Mouse (Mus musculus): ENCODE measurements around the gene Nme7. TPM values are rescaled to one million over a fixed set of nuclear protein-coding genes. Genes with fewer than 3 reads are reported as not detected.

The Nme7 gene
- 31.0 and 33.1 TPM in 2 replicates for polyA plus RNA-seq (2015; fragmentation: Nextera tagmentation; extraction: Ambion mirVana)

- H3K4me1 ChIP-seq (replicated peaks): peaks cover 25% of the 10 kb centered on the region
- H3K4me2 ChIP-seq: no peak within 1 kb of the TSS
- ATAC-seq (ENCODE audit: low read depth): no peak
- H3K27me3 ChIP-seq: no peaks in the 10 kb centered on the region
- H3K9ac ChIP-seq: peak within 1 kb of the TSS; percentile 50; the same call in 1 of the 2 replicates
- no peaks in the 10 kb centered on the region for H3K9me3 ChIP-seq
- peaks cover 52% of the 10 kb centered on the region for H3K36me3 ChIP-seq
- H3K27ac ChIP-seq (replicated peaks): no peak within 1 kb of the TSS
- WGBS: 92% methylated on average over 5 of the region's 5 CpGs
- no peak within 1 kb of the TSS for H3K4me3 ChIP-seq
These were observed at the start of gene Nme7 for GRCm38 (mm10) chr1:164303821-164304220. TSS of gene Nme7 (plus strand) at chr1:164304121.

- WGBS: 78% methylated on average over 3 of the region's 3 CpGs
- H3K4me3 ChIP-seq: no peak overlapping the region
- H3K36me3 ChIP-seq: peaks cover 9% of the 10 kb centered on the region
- no peak overlapping the region for H3K9ac ChIP-seq
- ATAC-seq (ENCODE audit: low read depth): no peak
- no peak overlapping the region for H3K4me2 ChIP-seq
- H3K4me1 ChIP-seq (replicated peaks): peaks cover 12% of the 10 kb centered on the region
- H3K27ac ChIP-seq (replicated peaks): no peak overlapping the region
- no peaks in the 10 kb centered on the region for H3K27me3 ChIP-seq
- no peaks in the 10 kb centered on the region for H3K9me3 ChIP-seq
These were observed 49.1 kb upstream of the Nme7 start for GRCm38 (mm10) chr1:164254836-164255235.

GRCm38 (mm10) chr1:164260171-164261028, 43.5 kb upstream of the Nme7 start:
- Histone ChIP-seq H3K4me3 (no peak overlapping the region), H3K4me1 (replicated peaks) (no peaks in the 10 kb centered on the region), H3K4me2 (no peak overlapping the region), H3K27me3 (no peaks in the 10 kb centered on the region), H3K27ac (replicated peaks) (no peak overlapping the region), H3K9ac (no peak overlapping the region), H3K36me3 (peaks cover 27% of the 10 kb centered on the region), H3K9me3 (no peaks in the 10 kb centered on the region)
- no peak for ATAC-seq (ENCODE audit: low read depth)
- 89% methylated on average over 16 of the region's 16 CpGs for WGBS

- peaks cover 27% of the 10 kb centered on the region for H3K36me3 ChIP-seq
- 94% methylated on average over 7 of the region's 7 CpGs for WGBS
These were observed 42.4 kb upstream of the Nme7 start for GRCm38 (mm10) chr1:164261553-164261952.

GRCm38 (mm10) chr1:164270941-164271340, 33.0 kb upstream of the Nme7 start:
- Histone ChIP-seq H3K4me1 (replicated peaks) (peaks cover 4% of the 10 kb centered on the region; the same call in 1 of the 2 replicates), H3K9me3 (no peaks in the 10 kb centered on the region), H3K9ac (no peak overlapping the region), H3K27ac (replicated peaks) (no peak overlapping the region), H3K27me3 (no peaks in the 10 kb centered on the region; the same call in 1 of the 2 replicates), H3K36me3 (no peaks in the 10 kb centered on the region), H3K4me3 (no peak overlapping the region), H3K4me2 (no peak overlapping the region)
- ATAC-seq (ENCODE audit: low read depth): no peak
- WGBS: 88% methylated on average over 7 of the region's 7 CpGs

More at GRCm38 (mm10) chr1:164261553-164261952, 42.4 kb upstream of the Nme7 start:
- no peaks in the 10 kb centered on the region for H3K9me3 ChIP-seq
- no peak for ATAC-seq (ENCODE audit: low read depth)
- no peaks in the 10 kb centered on the region for H3K27me3 ChIP-seq
- no peaks in the 10 kb centered on the region for H3K4me1 ChIP-seq (replicated peaks)
- H3K9ac ChIP-seq: no peak overlapping the region
- no peak overlapping the region for H3K27ac ChIP-seq (replicated peaks)
- H3K4me3 ChIP-seq: no peak overlapping the region
- H3K4me2 ChIP-seq: no peak overlapping the region

- no peak overlapping the region for H3K9ac ChIP-seq
- WGBS: 79% methylated on average over 6 of the region's 6 CpGs
- no peak overlapping the region for H3K27ac ChIP-seq (replicated peaks)
- H3K27me3 ChIP-seq: no peaks in the 10 kb centered on the region; the same call in 1 of the 2 replicates
- H3K4me3 ChIP-seq: no peak overlapping the region
- peaks cover 5% of the 10 kb centered on the region; the same call in 1 of the 2 replicates for H3K4me1 ChIP-seq (replicated peaks)
- no peaks in the 10 kb centered on the region for H3K9me3 ChIP-seq
- H3K36me3 ChIP-seq: no peaks in the 10 kb centered on the region
- no peak for ATAC-seq (ENCODE audit: low read depth)
- no peak overlapping the region for H3K4me2 ChIP-seq
These were observed 30.3 kb upstream of the Nme7 start for GRCm38 (mm10) chr1:164273659-164274058.

- Histone ChIP-seq H3K27me3 (no peaks in the 10 kb centered on the region; the same call in 1 of the 2 replicates), H3K9me3 (no peaks in the 10 kb centered on the region), H3K4me3 (peak within 1 kb of the TSS; percentile 63), H3K9ac (peak within 1 kb of the TSS; percentile 76), H3K27ac (replicated peaks) (peak within 1 kb of the TSS; percentile 85), H3K4me2 (peak within 1 kb of the TSS; percentile 76), H3K4me1 (replicated peaks) (peaks cover 5% of the 10 kb centered on the region; the same call in 1 of the 2 replicates), H3K36me3 (peaks cover 6% of the 10 kb centered on the region)
- ATAC-seq (ENCODE audit: low read depth): peak; percentile 100
- WGBS: 0% methylated on average over 31 of the region's 31 CpGs
These were observed 28.4 kb upstream of the Nme7 start, which contains the start of gene Ccdc181 for GRCm38 (mm10) chr1:164275455-164275954. TSS of gene Ccdc181 (plus strand) at chr1:164275585.

GRCm38 (mm10) chr1:164276552-164276951, 27.4 kb upstream of the Nme7 start:
- H3K27ac ChIP-seq (replicated peaks): no peak overlapping the region
- H3K4me3 ChIP-seq: no peak overlapping the region
- no peak for ATAC-seq (ENCODE audit: low read depth)
- H3K9ac ChIP-seq: no peak overlapping the region
- H3K9me3 ChIP-seq: no peaks in the 10 kb centered on the region
- WGBS: 91% methylated on average over 3 of the region's 3 CpGs
- no peaks in the 10 kb centered on the region for H3K27me3 ChIP-seq
- H3K36me3 ChIP-seq: peaks cover 13% of the 10 kb centered on the region
- H3K4me1 ChIP-seq (replicated peaks): peaks cover 5% of the 10 kb centered on the region; the same call in 1 of the 2 replicates
- no peak overlapping the region for H3K4me2 ChIP-seq

GRCm38 (mm10) chr1:164279332-164279731, 24.6 kb upstream of the Nme7 start:
- H3K4me3 ChIP-seq: no peak overlapping the region
- H3K36me3 ChIP-seq: peaks cover 22% of the 10 kb centered on the region
- no peak for ATAC-seq (ENCODE audit: low read depth)
- peaks cover 5% of the 10 kb centered on the region; the same call in 1 of the 2 replicates for H3K4me1 ChIP-seq (replicated peaks)
- H3K27ac ChIP-seq (replicated peaks): no peak overlapping the region
- no peaks in the 10 kb centered on the region for H3K27me3 ChIP-seq
- 76% methylated on average over 4 of the region's 4 CpGs for WGBS
- no peaks in the 10 kb centered on the region for H3K9me3 ChIP-seq
- no peak overlapping the region for H3K4me2 ChIP-seq
- no peak overlapping the region for H3K9ac ChIP-seq

GRCm38 (mm10) chr1:164284007-164284406, 19.9 kb upstream of the Nme7 start:
- no peak for ATAC-seq (ENCODE audit: low read depth)
- no peak overlapping the region for H3K9ac ChIP-seq
- H3K9me3 ChIP-seq: no peaks in the 10 kb centered on the region
- no peak overlapping the region for H3K27ac ChIP-seq (replicated peaks)
- H3K4me1 ChIP-seq (replicated peaks): no peaks in the 10 kb centered on the region
- no peak overlapping the region for H3K4me3 ChIP-seq
- H3K27me3 ChIP-seq: no peaks in the 10 kb centered on the region
- H3K4me2 ChIP-seq: no peak overlapping the region
- H3K36me3 ChIP-seq: peaks cover 25% of the 10 kb centered on the region
- WGBS: 96% methylated on average over 3 of the region's 3 CpGs

- Histone ChIP-seq H3K9me3 (no peaks in the 10 kb centered on the region), H3K4me3 (no peak overlapping the region), H3K9ac (no peak overlapping the region), H3K36me3 (peaks cover 27% of the 10 kb centered on the region), H3K4me2 (no peak overlapping the region), H3K4me1 (replicated peaks) (no peaks in the 10 kb centered on the region), H3K27ac (replicated peaks) (no peak overlapping the region), H3K27me3 (no peaks in the 10 kb centered on the region)
- no peak for ATAC-seq (ENCODE audit: low read depth)
- WGBS: 62% methylated on average over 15 of the region's 15 CpGs
These were observed 16.5 kb upstream of the Nme7 start for GRCm38 (mm10) chr1:164287406-164287805.

- no peak overlapping the region for H3K9ac ChIP-seq
- no peak overlapping the region for H3K4me3 ChIP-seq
- H3K4me1 ChIP-seq (replicated peaks): no peaks in the 10 kb centered on the region
- peaks cover 53% of the 10 kb centered on the region for H3K36me3 ChIP-seq
- H3K27ac ChIP-seq (replicated peaks): no peak overlapping the region
- ATAC-seq (ENCODE audit: low read depth): no peak
- WGBS: 95% methylated on average over 5 of the region's 5 CpGs
- no peaks in the 10 kb centered on the region for H3K9me3 ChIP-seq
- no peaks in the 10 kb centered on the region for H3K27me3 ChIP-seq
- H3K4me2 ChIP-seq: no peak overlapping the region
These were observed 11.9 kb upstream of the Nme7 start for GRCm38 (mm10) chr1:164292040-164292439.
